Mouse (Mus musculus): Measurements from ENCODE around the gene Rap1a. TPM values are rescaled to one million over a fixed set of nuclear protein-coding genes. Genes with fewer than 3 reads are reported as not detected.
"Not testable (repeated sequence)": the region's sequence is repeated elsewhere in the genome, so short reads cannot be mapped to it uniquely, and the experiment has no call there.

Rap1a gene
- polyA plus RNA-seq, 1 experiment from 2014 or later = 111 TPM

DNA sequence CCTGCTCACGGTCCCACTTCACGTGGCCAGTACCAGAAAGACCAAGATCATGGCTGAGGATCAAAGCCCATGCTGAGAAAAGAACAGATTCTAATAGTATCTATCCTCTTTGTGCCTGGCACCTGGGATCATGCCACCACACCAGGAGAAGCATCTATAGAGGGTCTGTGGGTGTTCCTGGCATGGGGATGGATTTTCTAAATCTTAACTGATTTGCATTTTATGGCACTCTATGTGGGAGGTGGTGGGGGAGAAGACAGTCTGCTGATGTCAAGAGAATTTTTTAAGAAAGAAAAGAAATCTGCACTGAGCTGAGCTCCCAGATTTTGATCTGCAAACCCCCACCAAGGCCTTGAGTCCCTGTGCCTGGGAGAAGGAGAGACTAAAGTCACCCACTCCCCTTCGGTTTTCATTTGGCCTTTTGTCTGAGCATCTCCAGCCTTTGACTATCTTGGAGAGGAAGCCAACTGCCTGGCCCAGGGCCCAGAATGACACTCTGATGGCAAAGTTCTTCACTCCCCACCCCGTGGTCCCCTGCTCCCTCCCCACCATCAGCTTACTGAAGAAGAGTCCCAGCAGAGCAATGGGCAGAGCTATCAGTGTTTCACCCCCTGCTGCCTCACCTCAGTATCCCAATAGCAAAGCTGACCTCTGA, 94.6 kb downstream of the Rap1a start:
- H3K4me3 ChIP-seq (replicated peaks) = no peak overlapping the region
- no peaks in the 10 kb centered on the region for H3K9me3 ChIP-seq (replicated peaks)
- H3K4me1 ChIP-seq = peaks cover 48% of the 10 kb centered on the region
- peaks cover 38% of the 10 kb centered on the region for H3K27me3 ChIP-seq
- H3K36me3 ChIP-seq = no peaks in the 10 kb centered on the region
- no peak overlapping the region for H3K27ac ChIP-seq
- 0 out of 2 replicates have a peak overlapping the region, but pooled peaks have one; percentile 96 for H3K4me2 ChIP-seq
- no peak for ATAC-seq (replicated peaks; ENCODE audit: low FRiP score)
- H3K9ac ChIP-seq = no peak overlapping the region
- 44% methylated on average over 4 of the region's 4 CpGs for WGBS

DNA sequence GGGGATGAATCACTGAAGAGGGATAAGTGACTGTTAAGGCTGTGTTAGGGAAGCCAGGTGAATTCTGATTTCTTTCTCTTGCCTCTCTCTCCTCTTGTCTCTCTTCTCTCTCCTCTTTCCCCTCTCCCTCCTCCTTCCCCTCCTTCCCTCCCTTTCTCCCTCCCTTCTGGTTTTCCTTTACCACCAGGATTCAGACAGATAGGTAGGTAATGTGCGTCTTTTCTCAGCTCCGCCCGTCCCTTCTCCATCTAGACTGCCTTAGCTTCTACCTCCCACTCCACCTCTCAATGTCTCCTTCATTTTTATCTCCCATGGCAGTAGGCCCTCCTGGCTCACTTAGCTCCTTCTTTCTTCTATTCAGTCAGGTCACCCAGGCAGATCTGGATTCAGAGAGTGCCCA, 95.6 kb downstream of the Rap1a start:
- H3K27ac ChIP-seq = no peak overlapping the region
- no peak for ATAC-seq (replicated peaks; ENCODE audit: low FRiP score)
- peaks cover 41% of the 10 kb centered on the region for H3K27me3 ChIP-seq
- H3K36me3 ChIP-seq = no peaks in the 10 kb centered on the region
- WGBS = 25% methylated on average over 3 of the region's 3 CpGs
- peak overlapping the region; percentile 96 for H3K4me2 ChIP-seq
- H3K4me3 ChIP-seq (replicated peaks) = peak overlapping the region; percentile 51
- no peaks in the 10 kb centered on the region for H3K9me3 ChIP-seq (replicated peaks)
- peaks cover 50% of the 10 kb centered on the region for H3K4me1 ChIP-seq
- H3K9ac ChIP-seq = peak overlapping the region; percentile 56; the same call in 1 of the 2 replicates

DNA sequence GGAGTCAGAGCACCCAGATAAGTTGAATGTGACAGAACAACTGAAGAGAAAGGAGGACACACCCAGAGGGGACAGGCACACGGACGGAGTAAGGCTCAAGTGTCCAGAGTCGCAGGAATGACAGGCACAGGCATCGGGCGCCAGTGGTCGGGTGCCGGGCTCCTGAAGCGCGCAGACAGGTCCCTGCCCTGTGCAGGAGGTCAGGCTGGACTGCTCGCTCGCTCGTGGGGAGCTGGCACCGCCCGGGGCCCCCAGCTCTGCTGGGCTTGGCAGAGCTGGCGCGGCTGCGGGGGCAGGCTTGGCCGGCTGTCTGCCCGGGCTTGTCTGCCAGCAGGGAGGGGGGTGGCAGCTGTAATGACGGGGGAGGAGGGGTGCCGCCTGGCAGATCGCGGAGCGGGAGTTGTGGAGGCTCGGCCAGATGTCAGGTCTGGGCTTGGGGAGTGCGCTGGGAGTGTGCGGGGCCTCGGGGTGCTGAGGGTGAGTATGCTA, 96.0 kb downstream of the Rap1a start:
- Histone ChIP-seq H3K4me1 (peaks cover 45% of the 10 kb centered on the region), H3K9ac (peak overlapping the region; percentile 56), H3K36me3 (no peaks in the 10 kb centered on the region), H3K27ac (no peak overlapping the region), H3K9me3 (replicated peaks) (no peaks in the 10 kb centered on the region), H3K4me3 (replicated peaks) (peak overlapping the region; percentile 51), H3K4me2 (peak overlapping the region; percentile 96), H3K27me3 (peaks cover 41% of the 10 kb centered on the region)
- under 1% methylated on average over 28 of the region's 28 CpGs for WGBS
- peak; percentile 75 for ATAC-seq (replicated peaks; ENCODE audit: low FRiP score)

DNA sequence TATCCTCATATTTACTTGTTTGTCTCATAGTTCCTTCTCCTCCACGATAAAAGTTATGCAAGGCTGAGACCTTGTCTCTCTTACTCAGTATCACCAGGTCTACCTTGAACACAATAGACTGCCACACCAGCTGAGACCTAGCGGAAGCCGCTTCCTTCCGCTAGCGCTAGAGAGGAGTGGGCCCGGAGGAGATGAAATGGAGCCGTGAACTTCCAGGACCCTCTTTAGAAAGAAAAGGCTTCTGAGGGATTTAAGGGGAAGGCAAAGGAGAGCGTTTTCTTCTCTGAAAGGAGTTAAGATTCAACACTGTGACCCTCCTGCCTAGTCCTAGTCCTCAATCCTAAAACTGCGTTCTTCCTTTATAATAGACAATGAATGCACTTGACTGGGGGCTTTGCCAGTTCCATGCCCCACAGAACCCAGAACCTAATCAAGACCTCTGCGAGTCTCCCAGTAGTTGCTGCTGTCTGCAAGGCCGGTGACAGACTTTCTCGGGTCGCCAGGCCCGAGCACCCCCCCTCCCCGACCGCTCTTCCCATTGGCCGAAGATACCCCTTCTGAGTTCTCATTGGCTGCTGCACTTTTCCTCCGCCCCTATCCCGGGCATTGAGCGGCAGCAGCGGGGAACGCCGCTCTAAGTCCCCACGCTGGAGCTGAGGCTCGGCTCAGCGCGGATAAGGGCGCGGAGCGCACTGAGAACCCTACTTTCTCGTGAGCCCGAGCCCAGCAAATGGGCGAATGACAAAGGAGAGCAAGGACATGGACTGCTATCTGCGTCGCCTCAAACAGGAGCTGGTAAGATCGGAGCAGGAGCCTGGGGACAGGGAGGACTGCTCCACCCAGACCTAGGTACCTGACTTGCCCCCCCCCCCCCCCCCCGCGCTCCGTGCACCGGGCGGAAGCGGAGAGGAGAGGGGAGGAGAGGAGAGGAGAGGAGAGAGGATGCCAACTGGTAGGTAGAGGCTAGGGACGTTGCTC, 96.8 kb downstream of the Rap1a start, which contains the start of gene Inka2:
Gene Inka2 (plus strand): TSS at position 569 of the 978 bp plus-strand sequence.
- 5% methylated on average over 38 of the region's 43 CpGs for WGBS
- Histone ChIP-seq H3K27ac (peak within 1 kb of the TSS; percentile 61), H3K4me1 (peaks cover 44% of the 10 kb centered on the region)

DNA sequence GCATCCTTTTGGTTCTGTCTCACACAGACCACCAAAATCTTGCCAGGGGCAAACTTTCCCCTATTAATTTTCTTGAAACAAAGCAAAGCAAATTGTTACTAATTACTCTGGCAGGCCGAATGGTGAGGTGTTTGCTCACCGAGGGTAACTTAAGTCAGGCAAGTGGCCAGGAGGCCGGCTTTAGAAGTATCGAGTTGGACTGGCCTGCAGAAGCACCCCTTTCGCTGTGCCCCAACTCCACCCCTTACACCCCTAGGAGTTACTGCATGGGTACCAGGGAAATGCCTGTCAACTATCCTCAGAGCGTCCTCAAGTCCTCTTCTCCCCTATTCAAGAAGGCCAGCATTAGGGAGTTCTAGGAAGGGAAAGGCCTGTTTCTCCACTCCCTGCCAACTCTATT, 97.6 kb downstream of the Rap1a start:
- WGBS = 50% methylated on average over 6 of the region's 6 CpGs
- H3K9ac ChIP-seq = no peak overlapping the region
- H3K9me3 ChIP-seq (replicated peaks) = no peaks in the 10 kb centered on the region
- no peak overlapping the region for H3K4me3 ChIP-seq (replicated peaks)
- H3K27me3 ChIP-seq = peaks cover 46% of the 10 kb centered on the region
- no peak for ATAC-seq (replicated peaks; ENCODE audit: low FRiP score)
- no peaks in the 10 kb centered on the region for H3K36me3 ChIP-seq
- 0 out of 2 replicates have a peak overlapping the region, but pooled peaks have one; percentile 23 for H3K27ac ChIP-seq
- H3K4me2 ChIP-seq = no peak overlapping the region
- peaks cover 44% of the 10 kb centered on the region for H3K4me1 ChIP-seq

More for the DNA sequence above, 96.8 kb downstream of the Rap1a start, which contains the start of gene Inka2:
- Histone ChIP-seq H3K9me3 (replicated peaks) (no peaks in the 10 kb centered on the region), H3K4me2 (peak within 1 kb of the TSS; percentile 96), H3K4me3 (replicated peaks) (peak within 1 kb of the TSS; percentile 51), H3K36me3 (no peaks in the 10 kb centered on the region), H3K9ac (peak within 1 kb of the TSS; percentile 56), H3K27me3 (peaks cover 41% of the 10 kb centered on the region)
- peak; percentile 94 for ATAC-seq (replicated peaks; ENCODE audit: low FRiP score)

DNA sequence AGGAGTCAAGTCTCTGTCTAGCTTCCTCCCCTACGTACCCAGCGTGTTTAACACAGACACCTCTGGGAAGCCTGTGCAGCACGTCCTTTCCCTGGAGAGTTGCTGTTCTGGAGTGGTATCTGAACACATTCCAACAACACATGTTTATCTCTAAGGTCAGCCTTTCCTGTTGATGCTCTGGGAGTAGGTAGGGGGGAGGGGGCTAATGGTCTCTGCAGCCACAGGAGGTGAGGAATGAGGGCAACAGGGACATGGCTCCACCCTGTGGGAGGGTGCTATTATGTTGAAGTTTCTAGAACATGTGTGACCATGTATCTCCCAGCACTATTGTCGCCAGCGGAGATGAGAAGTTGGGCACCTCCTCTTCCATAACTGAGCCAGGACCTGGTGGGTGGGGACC, 99.7 kb downstream of the Rap1a start:
- no peak overlapping the region for H3K27ac ChIP-seq
- H3K4me3 ChIP-seq (replicated peaks) = no peak overlapping the region
- ATAC-seq (replicated peaks; ENCODE audit: low FRiP score) = no peak

DNA sequence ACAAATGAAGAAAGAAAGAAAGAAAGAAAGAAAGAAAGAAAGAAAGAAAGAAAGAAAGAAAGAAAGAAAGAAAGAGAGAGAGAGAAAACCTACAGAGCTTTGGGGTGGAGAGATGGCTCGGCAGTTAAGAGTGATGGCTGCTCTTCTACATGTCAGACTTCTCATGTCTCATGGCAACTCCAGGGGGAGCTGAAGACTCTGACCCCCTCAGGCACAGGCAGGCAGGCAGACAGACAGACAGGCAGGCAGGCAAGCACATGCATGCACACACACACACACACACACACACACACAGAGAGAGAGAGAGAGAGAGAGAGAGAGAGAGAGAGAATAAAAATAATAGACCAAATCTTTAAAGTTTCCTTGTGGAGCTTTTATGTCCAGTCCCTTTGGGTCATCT, 100.3 kb downstream of the Rap1a start:
- WGBS = 45% methylated on average over 1 of the region's 1 CpGs
- H3K4me2 ChIP-seq; ATAC-seq (replicated peaks; ENCODE audit: low FRiP score); H3K4me3 ChIP-seq (replicated peaks); H3K9ac ChIP-seq; H3K9me3 ChIP-seq (replicated peaks); H3K27ac ChIP-seq; H3K36me3 ChIP-seq: not testable (repeated sequence)
- H3K27me3 ChIP-seq = peaks cover 32% of the 10 kb centered on the region
- H3K4me1 ChIP-seq = peaks cover 35% of the 10 kb centered on the region

More for the DNA sequence above, 99.7 kb downstream of the Rap1a start:
- no peaks in the 10 kb centered on the region for H3K9me3 ChIP-seq (replicated peaks)
- 54% methylated on average over 5 of the region's 5 CpGs for WGBS
- peaks cover 35% of the 10 kb centered on the region for H3K4me1 ChIP-seq
- no peaks in the 10 kb centered on the region for H3K36me3 ChIP-seq
- peaks cover 38% of the 10 kb centered on the region for H3K27me3 ChIP-seq
- H3K9ac ChIP-seq = no peak overlapping the region
- no peak overlapping the region for H3K4me2 ChIP-seq

DNA sequence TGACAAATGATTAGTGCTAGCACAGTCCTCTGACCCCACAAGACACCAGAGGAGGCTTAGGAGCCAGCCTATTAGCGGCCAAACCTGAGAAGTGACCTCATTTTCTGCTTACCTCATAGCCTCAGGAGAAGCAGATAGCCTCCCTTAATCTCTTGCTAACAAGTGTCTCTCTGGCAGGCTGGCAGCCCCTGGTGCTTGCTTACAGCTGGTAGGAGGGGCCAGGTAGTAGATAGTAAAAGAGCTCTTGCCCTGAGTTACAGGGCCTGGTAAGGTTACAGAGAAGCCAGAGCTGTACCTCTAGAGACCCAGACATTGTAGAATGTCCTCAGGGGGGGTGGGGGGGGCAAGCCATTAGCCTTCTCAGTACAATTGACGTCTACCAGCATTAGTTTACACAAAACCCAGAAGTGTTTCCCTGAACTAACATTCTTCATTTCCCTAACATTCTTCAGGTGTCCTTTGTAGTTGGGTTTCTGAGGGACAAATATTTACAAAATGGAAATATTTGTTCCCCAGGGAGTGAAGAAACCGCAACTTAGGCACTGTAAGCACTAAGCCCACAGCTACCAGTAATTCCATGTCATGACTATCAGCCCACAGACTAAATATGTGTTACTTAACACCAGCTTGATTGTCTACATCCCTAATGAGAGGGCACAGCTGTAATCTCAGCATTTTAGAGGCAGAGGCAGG, 101.7 kb downstream of the Rap1a start:
- H3K36me3 ChIP-seq = no peaks in the 10 kb centered on the region
- H3K9ac ChIP-seq = no peak overlapping the region
- H3K27ac ChIP-seq = no peak overlapping the region
- ATAC-seq (replicated peaks; ENCODE audit: low FRiP score) = peak; percentile 49; the same call in 1 of the 2 replicates
- H3K4me1 ChIP-seq = peaks cover 27% of the 10 kb centered on the region
- no peak overlapping the region for H3K4me3 ChIP-seq (replicated peaks)
- WGBS = 63% methylated on average over 3 of the region's 3 CpGs
- H3K27me3 ChIP-seq = peaks cover 35% of the 10 kb centered on the region
- H3K9me3 ChIP-seq (replicated peaks) = no peaks in the 10 kb centered on the region
- no peak overlapping the region for H3K4me2 ChIP-seq

DNA sequence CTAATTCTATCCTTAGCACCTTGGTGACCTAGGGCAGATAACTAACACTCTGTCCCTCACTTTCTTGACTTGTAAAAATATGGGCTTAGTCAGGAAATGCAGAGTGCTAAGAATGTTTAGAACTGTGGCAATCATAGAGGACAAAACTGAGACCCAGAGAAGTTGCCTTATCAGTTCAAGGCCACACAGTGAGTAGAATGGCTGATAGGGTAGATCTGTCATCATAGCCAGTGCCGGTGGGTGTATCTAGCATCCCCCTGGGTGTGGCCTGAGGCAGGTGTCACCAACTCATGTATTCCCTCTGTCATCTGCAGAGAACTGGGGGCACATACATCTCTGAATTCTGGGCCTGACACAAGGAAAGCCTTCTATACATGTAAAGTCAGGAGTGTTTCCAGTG, 102.8 kb downstream of the Rap1a start:
- Histone ChIP-seq H3K9me3 (replicated peaks) (no peaks in the 10 kb centered on the region), H3K9ac (no peak overlapping the region), H3K4me2 (no peak overlapping the region), H3K4me3 (replicated peaks) (no peak overlapping the region), H3K27me3 (peaks cover 34% of the 10 kb centered on the region), H3K27ac (no peak overlapping the region), H3K36me3 (no peaks in the 10 kb centered on the region), H3K4me1 (peaks cover 19% of the 10 kb centered on the region)
- whole genome bisulfite sequencing = 89% methylated on average over 1 of the region's 1 CpGs
- no peak for ATAC-seq (replicated peaks; ENCODE audit: low FRiP score)

DNA sequence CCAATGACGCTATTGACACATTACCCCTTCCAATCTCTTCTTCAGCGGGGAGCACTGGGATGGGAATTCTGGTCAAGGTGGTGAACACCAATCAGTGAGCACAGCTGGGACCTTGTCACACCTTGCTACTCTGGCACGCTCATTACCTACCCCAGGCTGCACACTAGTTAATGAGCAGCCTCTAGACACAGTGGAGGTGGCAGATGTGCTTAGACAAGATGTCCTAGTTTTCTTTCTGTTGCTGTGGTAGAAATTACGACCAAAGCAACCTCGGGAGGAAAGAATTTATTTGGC, 104.0 kb downstream of the Rap1a start:
- no peak overlapping the region for H3K9ac ChIP-seq
- no peak overlapping the region for H3K4me2 ChIP-seq
- no peak overlapping the region for H3K4me3 ChIP-seq (replicated peaks)
- ATAC-seq (replicated peaks; ENCODE audit: low FRiP score) = no peak
- no peaks in the 10 kb centered on the region for H3K36me3 ChIP-seq
- peaks cover 26% of the 10 kb centered on the region for H3K27me3 ChIP-seq
- 60% methylated on average over 5 of the region's 5 CpGs for WGBS
- H3K4me1 ChIP-seq = peaks cover 19% of the 10 kb centered on the region
- no peak overlapping the region for H3K27ac ChIP-seq
- H3K9me3 ChIP-seq (replicated peaks) = no peaks in the 10 kb centered on the region

DNA sequence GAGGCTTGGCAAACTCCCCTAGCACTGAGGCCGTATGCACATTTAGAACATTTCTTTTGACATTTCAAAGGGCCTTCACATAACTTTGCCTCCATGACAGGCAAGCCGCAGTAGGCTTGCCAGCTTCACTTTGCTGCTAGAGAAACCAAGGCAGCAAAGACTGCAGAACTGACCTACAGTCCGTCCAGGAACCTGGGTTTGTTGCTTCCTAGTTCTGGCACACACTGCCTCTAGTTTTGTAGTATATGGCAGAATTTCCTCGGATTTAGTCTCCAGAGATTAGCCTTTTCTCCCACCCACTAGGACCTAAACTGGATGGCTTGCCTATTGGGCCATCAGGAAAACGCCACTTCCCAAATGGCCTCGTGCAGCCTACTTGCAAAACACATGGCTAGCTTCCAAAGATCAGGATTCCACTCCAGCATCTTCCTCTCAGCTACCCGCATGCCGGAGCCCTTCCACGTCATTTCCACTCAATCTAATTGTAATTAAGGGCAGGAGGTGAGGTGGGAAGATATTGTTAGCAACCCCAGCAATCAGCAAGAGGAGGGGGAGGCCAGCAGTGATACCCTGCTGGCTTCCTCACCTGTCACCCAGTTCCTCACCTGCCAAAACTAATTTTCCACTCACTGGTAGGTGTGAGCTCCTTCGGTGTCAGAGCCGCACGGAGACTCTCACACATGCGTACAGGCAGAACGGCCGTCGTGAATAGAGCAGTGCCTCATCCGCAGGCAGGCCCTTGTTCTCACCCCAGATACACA, 104.6 kb downstream of the Rap1a start:
- 62% methylated on average over 17 of the region's 17 CpGs for WGBS
- Histone ChIP-seq H3K36me3 (no peaks in the 10 kb centered on the region), H3K4me2 (peak overlapping the region; percentile 39), H3K4me1 (peaks cover 18% of the 10 kb centered on the region), H3K9me3 (replicated peaks) (no peaks in the 10 kb centered on the region), H3K27me3 (peaks cover 21% of the 10 kb centered on the region), H3K9ac (no peak overlapping the region), H3K27ac (no peak overlapping the region), H3K4me3 (replicated peaks) (no peak overlapping the region)
- ATAC-seq (replicated peaks; ENCODE audit: low FRiP score) = no peak
